Mouse (Mus musculus): ENCODE data around the gene Hapln2. TPM values are rescaled to one million over a fixed set of nuclear protein-coding genes. Genes with fewer than 3 reads are reported as not detected.
A peak's percentile ranks its signal among the peaks of the same experiment; 100 is the strongest.

Hapln2 gene
- polyA plus RNA-seq, 1 experiment from 2014 or later = not detected

GRCm38 (mm10) chr3:88010634-88011265 lies 16.6 kb downstream of the Hapln2 start:
- 11% methylated on average over 6 of the region's 6 CpGs for WGBS
- Histone ChIP-seq H3K9ac (ENCODE audit: low read depth, low read length) (no peak overlapping the region), H3K36me3 (ENCODE audit: control insufficient read depth, insufficient read depth) (no peaks in the 10 kb centered on the region), H3K9me3 (ENCODE audit: control insufficient read depth) (no peaks in the 10 kb centered on the region), H3K27me3 (replicated peaks; ENCODE audit: control insufficient read depth, insufficient read depth, low read length) (0 out of 2 replicates have a peak, but pooled peaks cover 4% of the 10 kb centered on the region), H3K4me3 (ENCODE audit: low read depth, low read length) (no peak overlapping the region), H3K4me2 (replicated peaks; ENCODE audit: low read depth) (no peak overlapping the region), H3K4me1 (replicated peaks; ENCODE audit: control insufficient read depth, insufficient read depth, low read length) (no peaks in the 10 kb centered on the region), H3K27ac (ENCODE audit: low read depth, low read length) (no peak overlapping the region)
- TF ChIP-seq CTCF (IDR thresholded peaks at IDR 0.05; ENCODE audit: low read depth) = peak; percentile 66
- no peak for ATAC-seq

GRCm38 (mm10) chr3:88005822-88006786 lies 21.3 kb downstream of the Hapln2 start:
- no peak overlapping the region for H3K4me2 ChIP-seq (replicated peaks; ENCODE audit: low read depth)
- no peaks in the 10 kb centered on the region for H3K4me1 ChIP-seq (replicated peaks; ENCODE audit: control insufficient read depth, insufficient read depth, low read length)
- peak; percentile 65 for TF ChIP-seq CTCF (IDR thresholded peaks at IDR 0.05; ENCODE audit: low read depth)
- no peak overlapping the region for H3K9ac ChIP-seq (ENCODE audit: low read depth, low read length)
- H3K9me3 ChIP-seq (ENCODE audit: control insufficient read depth) = no peaks in the 10 kb centered on the region
- 77% methylated on average over 18 of the region's 18 CpGs for WGBS
- peaks cover 17% of the 10 kb centered on the region for H3K27me3 ChIP-seq (replicated peaks; ENCODE audit: control insufficient read depth, insufficient read depth, low read length)
- no peak overlapping the region for H3K27ac ChIP-seq (ENCODE audit: low read depth, low read length)
- ATAC-seq = no peak
- H3K4me3 ChIP-seq (ENCODE audit: low read depth, low read length) = no peak overlapping the region
- H3K36me3 ChIP-seq (ENCODE audit: control insufficient read depth, insufficient read depth) = no peaks in the 10 kb centered on the region

GRCm38 (mm10) chr3:88002291-88002976 lies 24.9 kb downstream of the Hapln2 start:
- WGBS = 2% methylated on average over 17 of the region's 17 CpGs
- no peak overlapping the region for H3K4me3 ChIP-seq (ENCODE audit: low read depth, low read length)
- no peaks in the 10 kb centered on the region for H3K4me1 ChIP-seq (replicated peaks; ENCODE audit: control insufficient read depth, insufficient read depth, low read length)
- no peak for ATAC-seq
- no peaks in the 10 kb centered on the region for H3K9me3 ChIP-seq (ENCODE audit: control insufficient read depth)
- H3K36me3 ChIP-seq (ENCODE audit: control insufficient read depth, insufficient read depth) = no peaks in the 10 kb centered on the region
- H3K27ac ChIP-seq (ENCODE audit: low read depth, low read length) = no peak overlapping the region
- peak; percentile 16; the same call in 1 of the 2 replicates for TF ChIP-seq CTCF (IDR thresholded peaks at IDR 0.05; ENCODE audit: low read depth)
- no peak overlapping the region for H3K9ac ChIP-seq (ENCODE audit: low read depth, low read length)
- H3K4me2 ChIP-seq (replicated peaks; ENCODE audit: low read depth) = no peak overlapping the region
- peaks cover 52% of the 10 kb centered on the region for H3K27me3 ChIP-seq (replicated peaks; ENCODE audit: control insufficient read depth, insufficient read depth, low read length)

- H3K36me3 ChIP-seq (ENCODE audit: control insufficient read depth, insufficient read depth) = no peaks in the 10 kb centered on the region
- no peak for ATAC-seq
- H3K9ac ChIP-seq (ENCODE audit: low read depth, low read length) = no peak overlapping the region
- H3K27ac ChIP-seq (ENCODE audit: low read depth, low read length) = no peak overlapping the region
- H3K4me2 ChIP-seq (replicated peaks; ENCODE audit: low read depth) = no peak overlapping the region
- no peak for TF ChIP-seq CTCF (IDR thresholded peaks at IDR 0.05; ENCODE audit: low read depth)
- WGBS = 14% methylated on average over 11 of the region's 11 CpGs
- H3K4me3 ChIP-seq (ENCODE audit: low read depth, low read length) = no peak overlapping the region
- H3K9me3 ChIP-seq (ENCODE audit: control insufficient read depth) = no peaks in the 10 kb centered on the region
- peaks cover 67% of the 10 kb centered on the region for H3K27me3 ChIP-seq (replicated peaks; ENCODE audit: control insufficient read depth, insufficient read depth, low read length)
- H3K4me1 ChIP-seq (replicated peaks; ENCODE audit: control insufficient read depth, insufficient read depth, low read length) = peaks cover 4% of the 10 kb centered on the region; the same call in 1 of the 2 replicates
Observed at GRCm38 (mm10) chr3:88000816-88001595, 26.4 kb downstream of the Hapln2 start.

- Histone ChIP-seq H3K4me1 (replicated peaks; ENCODE audit: control insufficient read depth, insufficient read depth, low read length) (peaks cover 4% of the 10 kb centered on the region; the same call in 1 of the 2 replicates), H3K27ac (ENCODE audit: low read depth, low read length) (no peak within 1 kb of the TSS), H3K4me3 (ENCODE audit: low read depth, low read length) (peak within 1 kb of the TSS; percentile 20), H3K36me3 (ENCODE audit: control insufficient read depth, insufficient read depth) (no peaks in the 10 kb centered on the region), H3K9me3 (ENCODE audit: control insufficient read depth) (no peaks in the 10 kb centered on the region), H3K4me2 (replicated peaks; ENCODE audit: low read depth) (peak within 1 kb of the TSS; percentile 57), H3K9ac (ENCODE audit: low read depth, low read length) (no peak within 1 kb of the TSS), H3K27me3 (replicated peaks; ENCODE audit: control insufficient read depth, insufficient read depth, low read length) (peaks cover 75% of the 10 kb centered on the region)
- WGBS = 0% methylated on average over 35 of the region's 39 CpGs
- ATAC-seq = no peak
- TF ChIP-seq CTCF (IDR thresholded peaks at IDR 0.05; ENCODE audit: low read depth) = 0 out of 2 replicates have a peak, but pooled peaks have one; percentile 4
Observed at GRCm38 (mm10) chr3:88000181-88000580, 27.2 kb downstream of the Hapln2 start, which contains the start of gene Bcan. TSS of gene Bcan (minus strand) at chr3:88000230.
